Mouse (Mus musculus) forebrain, embryonic 14.5 days (tissue): ENCODE results near the gene Map3k19. TPM values are rescaled to one million over a fixed set of nuclear protein-coding genes. Genes with fewer than 3 reads are reported as not detected.

ENCODE experiments used
- ATAC-seq: fragments of 200-750 bp; cut with Nextera tagmentation; 2 replicates; pipeline ENCODE4 v1.8.0; 2017; ENCODE audit warnings: mild to moderate bottlenecking, moderate library complexity
- DNase-seq: peaks from one replicate; pipeline ENCODE4 v3.0.0-alpha.2; 2015; ENCODE audit warnings: low spot score
- H3K27ac ChIP-seq: fragments of 300-500 bp; sonication (generic); 2 replicates; pipeline ENCODE4 v1.5.1; 2014; ENCODE audit warnings: low read depth, mild to moderate bottlenecking, control low read depth, low read length, moderate library complexity
- H3K27me3 ChIP-seq: fragments of 300-500 bp; sonication (generic); replicated peaks from 2 replicates; pipeline ENCODE4 v1.6.1; 2014; ENCODE audit warnings: low read length, control low read depth, mixed read lengths; ENCODE audit not compliant: control insufficient read depth, insufficient read depth
- H3K36me3 ChIP-seq: fragments of 300-500 bp; sonication (generic); 2 replicates; pipeline ENCODE4 v1.6.1; 2014; ENCODE audit warnings: low read length, control low read depth; ENCODE audit not compliant: control insufficient read depth, insufficient read depth
- H3K4me1 ChIP-seq: fragments of 300-500 bp; sonication (generic); 2 replicates; pipeline ENCODE4 v1.6.1; 2014; ENCODE audit warnings: antibody characterized with exemption, low read length, control low read depth; ENCODE audit not compliant: control insufficient read depth, insufficient read depth
- H3K4me2 ChIP-seq: fragments of 300-500 bp; sonication (generic); 2 replicates; pipeline ENCODE4 v1.6.1; 2014; ENCODE audit warnings: mild to moderate bottlenecking, control low read depth, low read length
- H3K4me3 ChIP-seq: fragments of 300-500 bp; sonication (generic); 2 replicates; pipeline ENCODE4 v1.5.1; 2014; ENCODE audit warnings: low read depth, low read length, control low read depth
- H3K9ac ChIP-seq: fragments of 300-500 bp; sonication (generic); 2 replicates; pipeline ENCODE4 v1.6.1; 2014; ENCODE audit warnings: mild to moderate bottlenecking, low read length, control low read depth, moderate library complexity
- H3K9me3 ChIP-seq: fragments of 300-500 bp; sonication (generic); replicated peaks from 2 replicates; pipeline ENCODE4 v1.6.1; 2016; ENCODE audit warnings: low read length, control low read depth, mixed read lengths; ENCODE audit not compliant: control insufficient read depth
- WGBS: fragments of 180-500 bp; shearing (Covaris S2); extraction: QIAGEN DNeasy Blood & Tissue Kit; methylation state at CpG from one replicate; pipeline ENCODE4 v1.1.7; 2014; 5-methylcytosine and 5-hydroxymethylcytosine counted together
- polyA plus RNA-seq: library from polyadenylated mRNA; unstranded; fragments of >200 nt; fragmentation: Nextera tagmentation; extraction: Ambion mirVana; gene quantifications from 2 replicates; pipeline ENCODE4 v1.2.1, GENCODE M21; 2014

Map3k19 gene
- polyA plus RNA-seq, 1 experiment from 2014 or later: 0.36 TPM

- H3K9me3 ChIP-seq: no peaks in the 10 kb centered on the region
- peaks cover 17% of the 10 kb centered on the region for H3K4me1 ChIP-seq
- no peaks in the 10 kb centered on the region for H3K36me3 ChIP-seq
- H3K9ac ChIP-seq: peak overlapping the region; percentile 66
- no peaks in the 10 kb centered on the region for H3K27me3 ChIP-seq
- 2% methylated on average over 14 of the region's 14 CpGs for WGBS
- peak overlapping the region; percentile 73; the same call in 1 of the 2 replicates for H3K27ac ChIP-seq
- DNase-seq: no peak
- H3K4me2 ChIP-seq: peak overlapping the region; percentile 58
- peak overlapping the region; percentile 83 for H3K4me3 ChIP-seq
- ATAC-seq: peak; percentile 43
Measured at GRCm38 (mm10) chr1:127773198-127773802, 81.5 kb downstream of the Map3k19 start.

DNA sequence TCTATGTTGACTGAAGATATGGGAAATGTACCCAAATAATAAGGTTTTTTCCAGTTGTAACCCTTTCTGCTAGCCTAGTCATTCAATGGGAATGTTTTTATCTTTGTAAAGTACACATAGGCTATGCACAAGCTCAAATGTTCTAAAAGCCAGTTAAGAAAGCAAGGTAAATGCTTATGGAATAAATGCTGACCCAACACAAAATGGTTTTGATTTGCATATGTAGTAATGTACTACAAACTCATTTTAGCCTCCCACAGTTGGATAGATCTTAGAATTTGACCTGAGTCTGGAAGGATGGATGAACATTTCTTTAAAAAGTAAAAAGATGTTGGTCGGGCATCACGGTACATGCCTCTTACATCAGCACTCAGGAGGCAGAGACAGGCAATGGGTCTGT, 88.1 kb downstream of the Map3k19 start:
- H3K4me1 ChIP-seq: no peaks in the 10 kb centered on the region
- no peak overlapping the region for H3K27ac ChIP-seq
- no peak overlapping the region for H3K9ac ChIP-seq
- no peak overlapping the region for H3K4me3 ChIP-seq
- H3K4me2 ChIP-seq: no peak overlapping the region
- no peak for DNase-seq
- no peaks in the 10 kb centered on the region for H3K9me3 ChIP-seq
- H3K27me3 ChIP-seq: no peaks in the 10 kb centered on the region
- no peak for ATAC-seq
- WGBS: 89% methylated on average over 2 of the region's 2 CpGs
- H3K36me3 ChIP-seq: no peaks in the 10 kb centered on the region

GRCm38 (mm10) chr1:127765468-127765867, 89.4 kb downstream of the Map3k19 start:
- no peak overlapping the region for H3K4me3 ChIP-seq
- WGBS: 60% methylated on average over 2 of the region's 2 CpGs
- DNase-seq (peak; percentile 48), ATAC-seq (no peak)
- no peak overlapping the region for H3K9ac ChIP-seq
- H3K27ac ChIP-seq: no peak overlapping the region
- H3K9me3 ChIP-seq: no peaks in the 10 kb centered on the region
- H3K4me1 ChIP-seq: no peaks in the 10 kb centered on the region
- no peak overlapping the region for H3K4me2 ChIP-seq
- no peaks in the 10 kb centered on the region for H3K27me3 ChIP-seq
- no peaks in the 10 kb centered on the region for H3K36me3 ChIP-seq

Other genes starting within 250 kb of the Map3k19 start
- gene Tmem163, start 175.5 kb downstream of the Map3k19 start, polyA plus RNA-seq: 20.4 and 23.2 TPM in 2 replicates
- gene Acmsd, start 125.6 kb downstream of the Map3k19 start, polyA plus RNA-seq: not detected in 2 replicates
- 49.4 and 69.1 TPM in 2 replicates for gene Ccnt2, start 80.9 kb downstream of the Map3k19 start, polyA plus RNA-seq
- gene Rab3gap1, start 13.7 kb upstream of the Map3k19 start, polyA plus RNA-seq: 14.6 and 18.8 TPM in 2 replicates
- gene Zranb3, start 248.0 kb upstream of the Map3k19 start, polyA plus RNA-seq: 6.4 and 6.5 TPM in 2 replicates
- gene R3hdm1, start 248.3 kb upstream of the Map3k19 start, polyA plus RNA-seq: 63.0 and 80.8 TPM in 2 replicates